Mouse (Mus musculus) brown adipose tissue, adult 24 weeks (tissue): Measurements from ENCODE around the gene Ulk2. TPM values are rescaled to one million over a fixed set of nuclear protein-coding genes. Genes with fewer than 3 reads are reported as not detected.

Experiments used
- H3K27ac ChIP-seq: fragments of 200-500 bp; replicated peaks from 2 replicates; pipeline ENCODE4 v1.5.1; 2012; ENCODE audit warnings: low read depth, mild to moderate bottlenecking, low read length
- H3K4me1 ChIP-seq: fragments of 200-500 bp; 2 replicates; pipeline ENCODE4 v1.6.1; 2012; ENCODE audit warnings: low read length, mixed read lengths; ENCODE audit not compliant: control insufficient read depth, insufficient read depth, insufficient read length
- H3K4me3 ChIP-seq: fragments of 200-500 bp; 2 replicates; pipeline ENCODE4 v1.5.1; 2012; ENCODE audit warnings: low read depth, mild to moderate bottlenecking, low read length, moderate library complexity; ENCODE audit not compliant: insufficient read depth
- polyA plus RNA-seq: library from polyadenylated mRNA; stranded (reverse); fragments of >200 nt; gene quantifications from 2 replicates; pipeline ENCODE4 v1.2.4, GENCODE M21; 2012; ENCODE audit not compliant: missing spikeins, insufficient read depth, insufficient read length

Ulk2 gene
- polyA plus RNA-seq, 1 experiment: 21.6 TPM

DNA sequence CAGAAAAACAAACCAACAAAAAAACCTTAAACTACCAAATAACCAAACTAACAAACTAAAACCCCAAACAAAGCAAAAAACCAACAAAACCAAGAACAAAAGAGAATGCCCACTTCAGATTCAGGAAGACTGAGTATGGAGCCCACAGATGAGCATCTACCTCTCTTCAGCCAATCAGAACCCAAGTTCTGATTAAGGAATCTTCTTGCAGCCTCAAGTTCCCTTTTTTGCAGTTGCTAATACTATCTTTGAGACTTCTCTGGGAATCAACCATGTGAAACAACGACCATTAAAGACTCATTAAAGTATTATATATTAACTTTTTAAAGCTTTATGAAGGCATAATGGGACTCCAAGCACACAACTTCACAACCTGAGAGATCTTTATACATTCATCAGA is 117.6 kb downstream of the Ulk2 start:
- no peak overlapping the region for H3K4me3 ChIP-seq
- no peak overlapping the region for H3K27ac ChIP-seq
- H3K4me1 ChIP-seq: no peaks in the 10 kb centered on the region

GRCm38 (mm10) chr11:61732672-61733071 is 122.2 kb downstream of the Ulk2 start:
- Histone ChIP-seq H3K4me1 (peaks cover 5% of the 10 kb centered on the region; the same call in 1 of the 2 replicates), H3K27ac (no peak overlapping the region), H3K4me3 (no peak overlapping the region)

- Histone ChIP-seq H3K4me3 (no peak overlapping the region), H3K4me1 (peaks cover 5% of the 10 kb centered on the region; the same call in 1 of the 2 replicates), H3K27ac (peak overlapping the region; percentile 73)
Observed at GRCm38 (mm10) chr11:61728037-61728436, 126.8 kb downstream of the Ulk2 start.

Other genes starting within 250 kb of the Ulk2 start
- gene Grap, start 201.8 kb downstream of the Ulk2 start, polyA plus RNA-seq: 5.8 and 8.6 TPM in 2 replicates
- 0.63 and 1.1 TPM in 2 replicates for gene Fam83g, start 171.0 kb downstream of the Ulk2 start, polyA plus RNA-seq
- gene Slc5a10, start 134.2 kb downstream of the Ulk2 start, polyA plus RNA-seq: not detected in 2 replicates
- 22.0 and 28.2 TPM in 2 replicates for gene Prpsap2, start 93.0 kb downstream of the Ulk2 start, polyA plus RNA-seq
- gene Akap10, start 75.2 kb upstream of the Ulk2 start, polyA plus RNA-seq: 10.1 and 12.4 TPM in 2 replicates
- 0.58 and 2.5 TPM in 2 replicates for gene Specc1, start 101.7 kb upstream of the Ulk2 start, polyA plus RNA-seq